Mouse (Mus musculus) forebrain, embryonic 12.5 days (tissue): ENCODE data around the gene Limd1. TPM values are rescaled to one million over a fixed set of nuclear protein-coding genes. Genes with fewer than 3 reads are reported as not detected.
A peak's percentile ranks its signal among the peaks of the same experiment; 100 is the strongest.

Source experiments
- ATAC-seq: fragments of 200-750 bp; cut with Nextera tagmentation; 2 replicates; pipeline ENCODE4 v1.8.0; 2017; ENCODE audit warnings: moderate TSS enrichment; ENCODE audit not compliant: low FRiP score
- H3K27ac ChIP-seq: fragments of 300-500 bp; sonication (generic); 2 replicates; pipeline ENCODE4 v1.5.1; 2016; ENCODE audit warnings: mild to moderate bottlenecking
- H3K27me3 ChIP-seq: fragments of 300-500 bp; sonication (generic); 2 replicates; pipeline ENCODE4 v1.6.1; 2016; ENCODE audit warnings: mild to moderate bottlenecking
- H3K36me3 ChIP-seq: fragments of 300-500 bp; sonication (generic); replicated peaks from 2 replicates; pipeline ENCODE4 v1.6.1; 2016; ENCODE audit warnings: mild to moderate bottlenecking
- H3K4me1 ChIP-seq: fragments of 300-500 bp; sonication (generic); 2 replicates; pipeline ENCODE4 v1.6.1; 2016
- H3K4me2 ChIP-seq: fragments of 300-500 bp; sonication (generic); 2 replicates; pipeline ENCODE4 v1.6.1; 2016; ENCODE audit warnings: mild to moderate bottlenecking, moderate library complexity
- H3K4me3 ChIP-seq: fragments of 300-500 bp; sonication (generic); replicated peaks from 2 replicates; pipeline ENCODE4 v1.5.1; 2016; ENCODE audit warnings: mild to moderate bottlenecking
- H3K9ac ChIP-seq: fragments of 300-500 bp; sonication (generic); 2 replicates; pipeline ENCODE4 v1.6.1; 2016; ENCODE audit warnings: mild to moderate bottlenecking
- H3K9me3 ChIP-seq: fragments of 300-500 bp; sonication (generic); 2 replicates; pipeline ENCODE4 v1.6.1; 2016
- WGBS: fragments of 180-500 bp; shearing (Covaris S2); methylation state at CpG from one replicate; pipeline ENCODE4 v1.1.7; 2016; 5-methylcytosine and 5-hydroxymethylcytosine counted together
- polyA plus RNA-seq: library from polyadenylated mRNA; unstranded; fragments of >200 nt; fragmentation: Nextera tagmentation; extraction: Ambion mirVana; gene quantifications from 2 replicates; pipeline ENCODE4 v1.2.1, GENCODE M21; 2016

Gene Limd1
- polyA plus RNA-seq, 1 experiment from 2014 or later, result 46.2 TPM

DNA sequence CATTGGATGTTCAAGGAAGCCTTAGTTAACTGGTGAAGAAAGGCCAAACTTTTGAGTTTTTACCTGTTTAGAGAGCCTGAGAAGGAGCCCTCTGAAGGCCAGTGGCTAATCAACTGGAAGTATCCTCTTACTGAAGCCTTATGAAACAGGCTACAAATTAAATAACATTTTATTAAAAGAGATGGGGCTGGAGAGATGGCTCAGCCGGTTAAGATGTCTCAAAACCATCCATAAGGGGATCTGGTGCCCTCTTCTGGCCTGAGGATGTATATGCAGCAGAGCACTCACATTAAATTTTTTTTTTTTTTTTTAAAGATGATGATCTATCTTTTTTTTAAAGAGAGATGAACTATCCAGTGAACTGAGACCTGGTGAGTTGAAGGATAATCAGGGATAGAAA lies 46.6 kb downstream of the Limd1 start:
- H3K27ac ChIP-seq, result no peak overlapping the region
- no peak for ATAC-seq
- peaks cover 9% of the 10 kb centered on the region for H3K36me3 ChIP-seq
- 3% methylated on average over 1 of the region's 1 CpGs for WGBS
- no peak overlapping the region for H3K9ac ChIP-seq
- H3K9me3 ChIP-seq, result no peaks in the 10 kb centered on the region
- no peaks in the 10 kb centered on the region for H3K27me3 ChIP-seq
- no peak overlapping the region for H3K4me3 ChIP-seq
- H3K4me2 ChIP-seq, result no peak overlapping the region
- peaks cover 11% of the 10 kb centered on the region for H3K4me1 ChIP-seq

DNA sequence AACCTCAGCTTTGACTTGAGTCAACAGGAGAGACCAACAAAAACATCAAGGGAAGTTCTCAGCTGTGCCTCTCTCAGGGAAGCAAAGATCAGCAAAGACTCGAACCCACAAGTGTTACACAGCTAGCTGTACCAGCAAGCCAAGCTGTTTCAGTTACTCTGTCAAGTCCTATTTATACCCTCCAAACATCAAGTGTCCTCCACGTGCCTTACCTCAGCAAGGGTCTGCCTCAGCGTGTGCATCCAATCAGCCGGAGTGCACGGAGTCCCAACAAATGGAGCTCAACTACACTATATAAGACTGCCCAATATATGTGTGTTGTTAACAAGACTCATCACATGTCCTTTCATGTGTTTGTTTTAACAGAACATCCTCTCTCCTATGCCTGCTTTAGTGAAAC lies 48.0 kb downstream of the Limd1 start:
- no peak overlapping the region for H3K4me2 ChIP-seq
- no peak overlapping the region for H3K27ac ChIP-seq
- 77% methylated on average over 5 of the region's 5 CpGs for WGBS
- no peak for ATAC-seq
- H3K4me3 ChIP-seq, result no peak overlapping the region
- H3K9ac ChIP-seq, result no peak overlapping the region
- H3K27me3 ChIP-seq, result no peaks in the 10 kb centered on the region
- H3K36me3 ChIP-seq, result no peaks in the 10 kb centered on the region
- no peaks in the 10 kb centered on the region for H3K9me3 ChIP-seq
- peaks cover 23% of the 10 kb centered on the region for H3K4me1 ChIP-seq

DNA sequence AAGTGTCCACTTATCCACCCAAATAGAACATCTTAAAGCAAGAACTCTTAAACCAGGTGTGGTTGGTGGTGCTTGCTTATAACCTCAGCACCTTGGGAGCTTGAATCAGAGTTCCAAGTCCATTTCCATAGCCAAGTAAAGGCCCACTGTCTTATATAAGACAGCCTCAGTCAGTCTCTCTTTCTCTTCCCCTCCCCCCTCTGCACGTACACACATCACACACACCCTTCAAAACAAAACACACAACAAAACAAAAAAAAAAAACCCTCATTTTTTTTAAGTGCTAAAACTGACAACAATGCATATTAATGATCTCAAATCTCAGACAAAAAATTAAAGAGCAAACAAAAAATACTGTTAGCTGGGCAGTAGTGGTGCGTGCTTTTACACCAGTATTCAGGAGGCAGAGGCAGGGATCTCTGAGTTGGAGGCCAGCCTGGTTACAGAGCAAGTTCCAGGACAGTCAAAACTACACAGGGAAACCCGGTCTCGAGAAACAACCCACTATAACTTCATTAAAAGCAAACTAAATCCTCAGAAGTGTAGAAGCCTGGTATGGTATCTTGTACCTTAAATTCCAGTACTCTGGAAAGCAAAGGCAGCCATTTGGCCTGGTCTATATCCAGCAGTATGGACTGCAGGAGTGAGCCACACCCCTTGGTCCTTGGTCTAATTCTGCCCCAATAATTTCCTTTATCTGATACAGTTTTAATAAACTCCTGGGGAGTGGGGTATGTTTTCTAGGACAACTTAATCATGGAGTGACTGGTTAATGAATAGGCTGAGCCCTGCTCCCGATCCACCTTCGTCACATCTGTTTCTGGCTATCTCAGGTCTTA lies 49.8 kb downstream of the Limd1 start:
- Histone ChIP-seq H3K4me1 (peaks cover 26% of the 10 kb centered on the region), H3K36me3 (no peaks in the 10 kb centered on the region), H3K4me3 (peak overlapping the region; percentile 96), H3K9ac (peak overlapping the region; percentile 66), H3K27ac (peak overlapping the region; percentile 89), H3K4me2 (peak overlapping the region; percentile 67), H3K9me3 (no peaks in the 10 kb centered on the region), H3K27me3 (no peaks in the 10 kb centered on the region)
- no peak for ATAC-seq
- 28% methylated on average over 6 of the region's 6 CpGs for WGBS

DNA sequence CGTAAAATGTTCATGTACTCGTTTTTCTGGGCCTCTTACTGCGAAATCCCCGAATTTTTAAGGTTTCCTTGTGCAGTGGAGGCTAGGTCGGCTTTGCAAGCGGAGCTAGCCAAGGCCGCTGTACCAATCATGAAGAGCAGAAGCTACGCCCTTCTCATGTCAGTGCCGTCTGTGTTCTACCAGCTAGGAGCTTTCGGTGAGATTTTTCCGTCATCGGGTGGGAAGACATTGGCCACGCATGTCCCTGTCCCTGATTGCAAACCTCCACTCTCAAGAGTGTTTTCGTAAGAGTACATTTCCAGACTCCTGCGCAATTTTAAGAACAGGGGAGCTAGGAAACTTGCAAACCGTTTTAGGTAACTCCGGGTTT lies 50.4 kb downstream of the Limd1 start:
- H3K27ac ChIP-seq, result peak overlapping the region; percentile 89
- 1% methylated on average over 17 of the region's 17 CpGs for WGBS
- H3K9me3 ChIP-seq, result no peaks in the 10 kb centered on the region
- ATAC-seq, result peak; percentile 39
- no peaks in the 10 kb centered on the region for H3K27me3 ChIP-seq
- peak overlapping the region; percentile 96 for H3K4me3 ChIP-seq
- H3K9ac ChIP-seq, result peak overlapping the region; percentile 66
- peaks cover 26% of the 10 kb centered on the region for H3K4me1 ChIP-seq
- H3K4me2 ChIP-seq, result peak overlapping the region; percentile 67
- no peaks in the 10 kb centered on the region for H3K36me3 ChIP-seq

DNA sequence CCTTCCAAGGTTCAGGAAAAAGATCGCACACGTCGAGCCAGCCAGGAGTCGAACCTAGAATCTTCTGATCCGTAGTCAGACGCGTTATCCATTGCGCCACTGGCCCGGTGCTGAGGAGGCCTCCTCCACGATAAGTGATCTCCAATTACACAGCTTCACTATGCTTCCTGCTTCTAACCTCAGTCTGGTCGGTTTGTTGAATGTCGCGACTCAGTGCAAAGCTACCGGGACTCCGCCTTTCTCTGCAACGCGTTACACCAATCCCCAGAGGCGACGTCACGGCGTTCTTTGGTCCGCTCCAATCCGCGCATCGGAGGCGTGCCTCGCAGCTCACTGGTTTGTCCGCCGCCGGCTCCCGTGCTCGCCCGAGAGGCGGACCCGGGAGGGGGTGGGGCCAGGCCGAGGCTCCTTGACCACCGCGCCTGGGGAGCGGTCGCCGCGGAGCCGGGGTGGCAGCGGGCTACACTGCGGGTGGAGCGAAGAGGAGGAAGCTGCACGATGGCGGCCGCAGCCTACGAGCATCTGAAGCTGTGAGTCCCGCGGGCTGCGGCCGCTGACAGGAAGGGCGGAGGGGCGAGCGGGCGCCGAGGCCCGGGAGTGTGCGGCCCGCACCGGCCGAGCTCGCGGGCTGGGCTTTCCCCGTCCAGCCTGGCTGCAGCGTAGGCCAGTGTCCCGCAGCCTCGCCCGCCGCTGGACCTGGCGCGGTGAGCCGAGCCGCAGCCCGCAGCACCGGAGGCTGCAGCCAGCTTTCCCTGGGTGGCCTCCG lies 51.1 kb downstream of the Limd1 start, which contains the start of gene Sacm1l:
Sacm1l (plus strand) TSS at position 368 of the 766 bp plus-strand sequence.
- peak; percentile 99 for ATAC-seq
- WGBS, result under 1% methylated on average over 77 of the region's 79 CpGs
- Histone ChIP-seq H3K9me3 (no peaks in the 10 kb centered on the region), H3K27me3 (no peaks in the 10 kb centered on the region), H3K9ac (peak within 1 kb of the TSS; percentile 95), H3K4me1 (peaks cover 26% of the 10 kb centered on the region), H3K27ac (peak within 1 kb of the TSS; percentile 96), H3K4me2 (peak within 1 kb of the TSS; percentile 67), H3K4me3 (peak within 1 kb of the TSS; percentile 96), H3K36me3 (no peaks in the 10 kb centered on the region)

DNA sequence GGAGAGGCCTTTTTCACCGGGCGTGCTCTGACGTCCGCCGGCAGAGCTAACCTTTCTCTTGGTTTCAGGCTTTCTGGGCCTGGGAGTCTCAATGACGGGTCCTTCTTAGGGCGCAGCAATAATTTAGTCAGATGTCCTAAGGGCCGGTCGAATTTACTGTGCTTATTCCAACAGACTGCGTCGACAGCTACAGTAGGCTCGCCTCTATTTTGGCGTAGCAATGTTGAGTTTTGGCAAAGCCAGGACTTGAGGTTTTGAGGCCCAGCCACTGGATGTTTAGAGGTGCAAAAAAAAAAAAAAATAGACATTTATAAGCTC lies 51.6 kb downstream of the Limd1 start:
- Histone ChIP-seq H3K4me2 (peak overlapping the region; percentile 58), H3K9me3 (no peaks in the 10 kb centered on the region), H3K4me3 (peak overlapping the region; percentile 96), H3K27me3 (no peaks in the 10 kb centered on the region), H3K36me3 (no peaks in the 10 kb centered on the region), H3K27ac (peak overlapping the region; percentile 96), H3K4me1 (peaks cover 24% of the 10 kb centered on the region), H3K9ac (peak overlapping the region; percentile 95)
- ATAC-seq, result no peak
- WGBS, result 0% methylated on average over 13 of the region's 13 CpGs

DNA sequence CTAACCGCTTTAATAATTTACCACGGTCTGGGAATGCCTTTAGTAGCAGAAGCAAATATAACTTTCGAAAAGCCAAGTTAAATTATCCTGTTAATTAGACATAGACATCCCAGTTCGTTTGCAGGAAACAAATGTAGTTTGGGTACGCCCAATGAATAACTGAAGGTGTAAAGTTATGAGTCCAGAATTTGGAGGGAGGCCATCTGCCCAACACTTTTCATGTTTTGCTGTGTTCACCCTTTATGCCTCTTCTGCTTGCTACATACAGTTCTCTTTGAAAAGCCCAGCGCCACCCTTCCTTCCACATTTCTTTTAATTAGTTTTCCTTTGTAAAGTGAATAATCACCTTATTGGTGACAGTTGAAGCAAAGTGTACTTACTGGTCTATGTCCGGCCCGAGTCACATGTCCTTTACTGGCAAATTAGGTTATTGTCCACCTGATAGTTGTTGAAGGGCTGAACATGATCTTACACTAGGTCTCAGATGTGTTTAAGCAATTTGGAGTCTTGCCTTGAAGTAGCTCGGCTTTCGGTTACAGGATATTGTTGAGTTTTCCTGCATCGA lies 52.1 kb downstream of the Limd1 start:
- Histone ChIP-seq H3K27ac (peak overlapping the region; percentile 96; the same call in 1 of the 2 replicates), H3K4me3 (peak overlapping the region; percentile 96)
- WGBS, result 36% methylated on average over 11 of the region's 11 CpGs

DNA sequence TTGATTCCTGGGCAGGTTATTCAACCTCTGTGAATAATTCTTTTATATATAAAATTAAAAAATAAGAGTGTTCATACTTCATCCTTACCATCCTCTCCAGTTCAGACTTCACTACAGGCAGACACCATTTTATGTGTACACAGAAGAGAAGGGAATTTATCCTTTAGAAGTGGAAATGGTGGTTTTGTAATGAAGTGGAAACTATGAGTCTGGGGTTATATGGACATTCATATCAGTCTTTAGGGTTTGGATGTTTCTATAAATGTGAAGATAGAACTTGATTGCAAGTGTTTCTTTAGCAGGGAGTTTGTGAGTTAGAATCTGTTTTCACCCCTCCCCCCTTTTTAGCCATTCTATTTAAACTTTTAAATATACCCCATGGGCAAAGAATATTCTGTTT lies 52.7 kb downstream of the Limd1 start:
- peaks cover 24% of the 10 kb centered on the region for H3K4me1 ChIP-seq
- no peak overlapping the region for H3K27ac ChIP-seq
- no peak for ATAC-seq
- H3K36me3 ChIP-seq, result no peaks in the 10 kb centered on the region
- peak overlapping the region; percentile 95; the same call in 1 of the 2 replicates for H3K9ac ChIP-seq
- no peaks in the 10 kb centered on the region for H3K9me3 ChIP-seq
- H3K27me3 ChIP-seq, result no peaks in the 10 kb centered on the region
- peak overlapping the region; percentile 58 for H3K4me2 ChIP-seq
- H3K4me3 ChIP-seq, result peak overlapping the region; percentile 96; the same call in 1 of the 2 replicates

More for the DNA sequence above, 52.1 kb downstream of the Limd1 start:
- no peak for ATAC-seq
- Histone ChIP-seq H3K9ac (peak overlapping the region; percentile 95), H3K9me3 (no peaks in the 10 kb centered on the region), H3K27me3 (no peaks in the 10 kb centered on the region), H3K36me3 (no peaks in the 10 kb centered on the region), H3K4me2 (peak overlapping the region; percentile 58), H3K4me1 (peaks cover 24% of the 10 kb centered on the region)

DNA sequence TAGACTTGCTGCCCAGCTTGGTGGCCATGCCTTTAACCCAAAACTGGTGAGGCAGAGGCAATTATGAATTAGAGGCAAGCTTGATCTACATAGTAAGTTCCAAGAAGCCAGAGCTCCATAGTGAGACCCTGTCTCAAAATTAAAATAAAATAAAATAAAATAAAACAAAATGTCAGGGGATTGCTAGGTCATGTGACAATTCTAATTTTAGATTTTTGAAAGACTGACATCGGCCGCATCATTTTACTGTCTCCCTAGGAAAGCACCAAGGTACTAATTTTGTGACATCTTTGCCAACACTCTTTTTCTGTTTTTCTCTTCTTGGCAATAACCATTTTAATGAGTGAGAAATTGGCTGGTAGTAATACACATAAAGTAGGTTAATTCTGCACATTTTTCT lies 58.1 kb downstream of the Limd1 start:
- Histone ChIP-seq H3K4me2 (no peak overlapping the region), H3K27me3 (no peaks in the 10 kb centered on the region), H3K4me3 (no peak overlapping the region), H3K36me3 (no peaks in the 10 kb centered on the region), H3K27ac (no peak overlapping the region), H3K9ac (no peak overlapping the region), H3K4me1 (peaks cover 2% of the 10 kb centered on the region; the same call in 1 of the 2 replicates), H3K9me3 (no peaks in the 10 kb centered on the region)
- no peak for ATAC-seq
- 97% methylated on average over 2 of the region's 2 CpGs for WGBS

DNA sequence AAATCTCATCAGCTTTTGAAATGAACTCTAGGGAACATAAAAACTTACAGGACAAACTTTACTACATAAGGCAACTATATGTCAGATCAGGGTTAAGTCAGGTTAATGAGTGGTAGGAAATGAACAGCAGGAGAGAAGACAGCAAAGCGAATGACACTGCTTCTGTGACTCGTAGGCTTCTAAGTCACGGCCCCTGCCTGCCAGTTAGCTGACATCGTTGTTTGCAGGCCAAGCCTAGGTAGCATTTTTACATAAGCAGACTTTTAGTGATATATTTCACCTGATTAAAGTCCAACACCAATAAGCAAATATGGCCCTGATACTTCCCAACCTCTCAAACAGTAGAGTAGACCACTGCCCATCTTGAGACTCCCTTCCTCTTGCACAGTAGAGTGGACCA lies 59.7 kb downstream of the Limd1 start:
- Histone ChIP-seq H3K4me1 (no peaks in the 10 kb centered on the region), H3K27ac (no peak overlapping the region), H3K4me2 (no peak overlapping the region), H3K4me3 (no peak overlapping the region), H3K9me3 (no peaks in the 10 kb centered on the region), H3K36me3 (no peaks in the 10 kb centered on the region), H3K9ac (no peak overlapping the region), H3K27me3 (no peaks in the 10 kb centered on the region)
- WGBS, result 81% methylated on average over 4 of the region's 4 CpGs
- no peak for ATAC-seq

DNA sequence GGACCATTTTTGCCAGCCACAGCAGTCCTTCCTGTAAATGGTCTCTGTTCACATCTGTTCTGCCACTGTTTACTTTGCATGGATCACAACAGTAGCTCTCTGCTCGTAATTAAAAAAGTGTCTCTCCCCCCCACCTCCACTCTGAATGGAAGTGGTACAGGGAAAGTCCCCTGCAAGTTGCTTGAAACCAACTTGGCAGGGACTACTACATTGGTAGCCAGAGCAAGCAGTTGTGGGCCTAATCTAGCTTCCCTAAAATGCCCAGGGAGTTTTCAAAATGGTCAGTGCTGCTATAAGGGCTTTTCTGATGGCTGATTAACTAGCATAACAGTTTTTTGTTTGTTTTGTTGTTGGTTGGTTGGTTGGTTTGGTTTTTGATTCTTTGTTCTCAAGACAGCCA lies 60.6 kb downstream of the Limd1 start:
- Histone ChIP-seq H3K4me2 (no peak overlapping the region), H3K9ac (no peak overlapping the region), H3K27ac (no peak overlapping the region), H3K27me3 (no peaks in the 10 kb centered on the region), H3K4me3 (no peak overlapping the region), H3K9me3 (no peaks in the 10 kb centered on the region), H3K36me3 (no peaks in the 10 kb centered on the region), H3K4me1 (no peaks in the 10 kb centered on the region)
- WGBS, result 54% methylated on average over 1 of the region's 1 CpGs
- no peak for ATAC-seq

DNA sequence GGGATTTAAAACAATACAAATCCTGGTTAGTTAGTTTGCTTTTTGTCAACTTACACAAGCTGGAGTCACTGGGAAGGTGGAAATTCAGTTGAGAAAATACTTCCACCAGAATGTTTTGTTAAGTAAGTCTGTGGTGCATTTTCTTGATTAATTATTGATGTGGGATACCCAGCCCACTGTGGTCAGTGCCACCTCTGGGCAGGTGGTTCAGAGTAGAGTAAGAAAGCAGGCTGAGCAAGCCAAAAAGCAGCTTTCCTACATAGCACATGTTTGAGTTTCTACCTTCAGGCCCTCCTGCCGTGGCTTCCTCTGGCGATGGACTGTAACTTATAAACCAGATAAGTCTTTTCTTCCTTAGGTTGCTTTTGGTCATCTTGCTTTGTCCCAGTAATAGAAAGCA lies 61.3 kb downstream of the Limd1 start:
- H3K4me3 ChIP-seq, result no peak overlapping the region

More for the DNA sequence above, 61.3 kb downstream of the Limd1 start:
- Histone ChIP-seq H3K4me2 (no peak overlapping the region), H3K36me3 (no peaks in the 10 kb centered on the region), H3K27ac (no peak overlapping the region), H3K9me3 (no peaks in the 10 kb centered on the region), H3K27me3 (no peaks in the 10 kb centered on the region), H3K4me1 (no peaks in the 10 kb centered on the region), H3K9ac (no peak overlapping the region)
- ATAC-seq, result no peak
- WGBS, result 88% methylated on average over 2 of the region's 2 CpGs
